Mouse (Mus musculus) kidney, adult 2 months (tissue): Measurements from ENCODE around the gene Olfr141.

Experiments used
- CTCF ChIP-seq: fragments of 200-500 bp; conservative IDR thresholded peaks from 2 replicates; pipeline ENCODE4 v1.5.1; 2011; ENCODE audit warnings: low read depth, mild to moderate bottlenecking, control low read depth, low read length, moderate library complexity, mixed read lengths; ENCODE audit not compliant: insufficient read depth, insufficient read length
- POLR2A ChIP-seq: fragments of 200-500 bp; IDR thresholded peaks from one replicate; pipeline ENCODE4 v1.6.1; 2011; ENCODE audit warnings: low read depth, low read length, control low read depth

GRCm38 (mm10) chr2:86758893-86759292 is 50.9 kb downstream of the Olfr141 start, which contains the start of gene Olfr1090:
- no peak for TF ChIP-seq CTCF
- no peak for TF ChIP-seq POLR2A
